Mouse (Mus musculus): Measurements from ENCODE around the gene Fbln7. TPM values are rescaled to one million over a fixed set of nuclear protein-coding genes. Genes with fewer than 3 reads are reported as not detected.

The Fbln7 gene
- under 1 TPM; 0.50 to 0.57 TPM for total RNA-seq (2021)

- intact Hi-C loops (cut with DNase I), result no loop called here
- no peak for DNase-seq (ENCODE audit: low spot score)
These were observed at the start of gene Fbln7 for GRCm38 (mm10) chr2:128862636-128863035. TSS of gene Fbln7 (plus strand) at chr2:128862981.

GRCm38 (mm10) chr2:128816311-128816710 is 46.5 kb upstream of the Fbln7 start:
- DNase-seq (ENCODE audit: low spot score), result no peak
- intact Hi-C loops (cut with DNase I), result loop anchor here (10.0 kb wide), 1 partner anchor 62 kb away; no protein-coding TSS in a partner anchor

GRCm38 (mm10) chr2:128816916-128817315 is 45.9 kb upstream of the Fbln7 start:
- DNase-seq (ENCODE audit: low spot score), result no peak
- intact Hi-C loops (cut with DNase I), result loop anchor here (1.0 to 10.0 kb wide), 2 partner anchors 62 to 119 kb away; partner anchors contain the start of gene Mertk

GRCm38 (mm10) chr2:128817387-128817785 is 45.4 kb upstream of the Fbln7 start:
- intact Hi-C loops (cut with DNase I), result loop anchor here (1.0 to 10.0 kb wide), 2 partner anchors 63 to 119 kb away; partner anchors contain the start of gene Mertk
- DNase-seq (ENCODE audit: low spot score), result no peak

GRCm38 (mm10) chr2:128817786-128818681 is 44.7 kb upstream of the Fbln7 start, which contains the start of gene Tmem87b:
TSS of gene Tmem87b (plus strand) at chr2:128818118.
- intact Hi-C loops (cut with DNase I), result loop anchor here (1.0 to 10.0 kb wide), 2 partner anchors 63 to 120 kb away; partner anchors contain the start of gene Mertk
- peak; percentile 89 for DNase-seq (ENCODE audit: low spot score)

GRCm38 (mm10) chr2:128818956-128819643 is 43.7 kb upstream of the Fbln7 start:
- intact Hi-C loops (cut with DNase I), result loop anchor here (10.0 kb wide), 1 partner anchor 64 kb away; no protein-coding TSS in a partner anchor
- peak; percentile 6 for DNase-seq (ENCODE audit: low spot score)

GRCm38 (mm10) chr2:128820631-128821030 is 42.1 kb upstream of the Fbln7 start:
- DNase-seq (ENCODE audit: low spot score), result no peak
- intact Hi-C loops (cut with DNase I), result no loop called here

- intact Hi-C loops (cut with DNase I), result no loop called here
- DNase-seq (ENCODE audit: low spot score), result no peak
These were observed 38.9 kb upstream of the Fbln7 start for GRCm38 (mm10) chr2:128823893-128824292.

GRCm38 (mm10) chr2:128827787-128828186 is 35.0 kb upstream of the Fbln7 start:
- no peak for DNase-seq (ENCODE audit: low spot score)
- intact Hi-C loops (cut with DNase I), result no loop called here

GRCm38 (mm10) chr2:128832611-128833010 is 30.2 kb upstream of the Fbln7 start:
- DNase-seq (ENCODE audit: low spot score), result no peak
- intact Hi-C loops (cut with DNase I), result no loop called here

- intact Hi-C loops (cut with DNase I), result no loop called here
- no peak for DNase-seq (ENCODE audit: low spot score)
These were observed 29.7 kb upstream of the Fbln7 start for GRCm38 (mm10) chr2:128833035-128833434.

- no peak for DNase-seq (ENCODE audit: low spot score)
- intact Hi-C loops (cut with DNase I), result no loop called here
These were observed 29.3 kb upstream of the Fbln7 start for GRCm38 (mm10) chr2:128833435-128833834.

GRCm38 (mm10) chr2:128837531-128837930 is 25.2 kb upstream of the Fbln7 start:
- DNase-seq (ENCODE audit: low spot score), result no peak
- intact Hi-C loops (cut with DNase I), result no loop called here

- intact Hi-C loops (cut with DNase I), result no loop called here
- no peak for DNase-seq (ENCODE audit: low spot score)
These were observed 24.2 kb upstream of the Fbln7 start for GRCm38 (mm10) chr2:128838611-128839010.

- intact Hi-C loops (cut with DNase I), result no loop called here
- DNase-seq (ENCODE audit: low spot score), result no peak
These were observed 23.3 kb upstream of the Fbln7 start for GRCm38 (mm10) chr2:128839501-128839900.

- intact Hi-C loops (cut with DNase I), result no loop called here
- DNase-seq (ENCODE audit: low spot score), result no peak
These were observed 20.3 kb upstream of the Fbln7 start for GRCm38 (mm10) chr2:128842437-128842836.

- intact Hi-C loops (cut with DNase I), result no loop called here
- no peak for DNase-seq (ENCODE audit: low spot score)
These were observed 12.7 kb upstream of the Fbln7 start for GRCm38 (mm10) chr2:128850036-128850435.

GRCm38 (mm10) chr2:128856673-128857072 is 6.1 kb upstream of the Fbln7 start:
- intact Hi-C loops (cut with DNase I), result no loop called here
- DNase-seq (ENCODE audit: low spot score), result no peak

- DNase-seq (ENCODE audit: low spot score), result no peak
These were observed 3.8 kb upstream of the Fbln7 start for GRCm38 (mm10) chr2:128858962-128859361.

GRCm38 (mm10) chr2:128859861-128860260 is 2.9 kb upstream of the Fbln7 start:
- intact Hi-C loops (cut with DNase I), result no loop called here
- no peak for DNase-seq (ENCODE audit: low spot score)

More at GRCm38 (mm10) chr2:128858962-128859361, 3.8 kb upstream of the Fbln7 start:
- intact Hi-C loops (cut with DNase I), result no loop called here

Measured in heart, postnatal 25 days (tissue).